Mouse (Mus musculus) kidney, postnatal 4 days (tissue): ENCODE data around the gene Asxl1.

Experiments
- DNase-seq, 2 experiments: peaks; one replicate each; pipeline ENCODE4 v3.0.0; 2021; ENCODE audit warnings: mixed read lengths in 2 of 2

The Asxl1 gene

DNA sequence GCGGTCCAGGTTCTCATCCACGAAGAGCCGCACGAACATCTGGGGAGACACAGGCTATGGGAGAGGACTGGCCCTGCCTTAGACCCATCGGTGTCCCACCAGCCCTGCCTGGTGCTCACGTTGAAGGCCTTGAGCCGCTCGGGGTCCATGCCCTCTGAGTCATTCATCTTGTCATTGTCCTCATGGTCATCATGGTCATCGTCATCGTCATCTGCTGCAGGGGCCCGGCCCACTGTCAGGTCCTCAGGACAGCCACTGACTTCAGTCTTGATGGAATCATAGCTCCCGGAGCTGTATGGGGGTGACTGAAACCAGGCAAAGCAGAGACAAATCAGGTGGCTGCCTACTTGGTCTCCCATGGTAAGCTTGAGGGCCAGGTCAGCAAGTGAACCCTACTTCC lies 72.2 kb downstream of the Asxl1 start:
- DNase-seq = no peak

DNA sequence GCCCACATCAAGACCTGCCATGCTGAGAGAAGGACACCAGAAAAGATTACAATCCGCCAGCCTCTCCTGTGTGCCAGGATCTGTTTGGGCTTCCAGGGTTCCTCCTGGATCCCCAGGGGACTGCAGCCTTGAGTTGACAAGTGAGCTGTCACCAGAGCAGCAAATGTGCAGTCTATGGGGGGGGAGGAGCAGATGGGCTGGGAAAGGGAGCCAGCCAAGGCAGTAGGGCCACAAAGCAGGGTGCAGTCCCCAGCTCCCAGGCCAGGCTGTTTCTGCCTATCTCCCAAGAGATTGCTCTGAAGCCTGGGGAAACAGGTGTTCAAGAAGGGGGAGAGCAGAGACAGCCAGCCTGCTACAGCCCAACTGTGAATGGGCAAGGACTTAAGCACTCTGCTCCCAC lies 72.8 kb downstream of the Asxl1 start:
- no peak for DNase-seq

DNA sequence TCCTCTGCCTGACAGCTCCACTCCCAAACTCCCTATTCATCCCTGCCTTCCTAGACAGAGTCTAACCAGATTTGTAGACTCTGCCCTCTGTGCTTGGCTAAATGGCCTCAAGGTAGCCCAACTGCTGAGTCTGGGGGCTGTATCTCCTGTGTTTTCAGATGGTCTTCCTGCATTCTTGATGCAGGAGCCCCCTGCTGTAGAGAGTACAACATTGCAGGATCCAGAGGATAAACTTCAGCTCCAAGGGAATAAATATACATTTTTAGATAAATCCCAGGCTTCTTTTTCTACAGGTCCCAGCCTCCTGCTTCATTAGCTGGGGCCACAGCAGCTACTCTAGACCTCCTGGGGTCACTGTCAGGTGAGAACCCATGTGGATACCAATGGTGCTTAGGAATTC lies 75.6 kb downstream of the Asxl1 start:
- DNase-seq = no peak

DNA sequence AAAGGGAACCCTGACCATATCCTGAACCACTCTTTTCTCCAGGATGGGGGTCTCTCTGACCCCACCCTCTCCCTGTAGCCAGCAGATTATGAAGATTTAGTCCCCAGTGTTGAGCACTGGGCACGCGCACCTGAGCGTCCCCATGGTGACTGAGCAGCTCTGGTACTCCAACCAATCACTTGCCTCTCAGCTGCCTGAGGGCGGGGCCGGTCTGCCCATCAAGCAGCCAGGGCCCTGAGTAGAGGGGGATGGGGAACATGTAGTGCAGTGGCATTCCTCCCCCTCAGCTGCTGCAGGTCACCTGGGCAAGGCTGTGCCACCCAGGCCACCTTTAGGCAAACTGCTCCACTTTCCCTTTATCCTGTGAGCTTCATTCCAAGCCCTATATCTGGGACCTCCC lies 76.4 kb downstream of the Asxl1 start:
- peak; percentile 46 to 68 for DNase-seq

DNA sequence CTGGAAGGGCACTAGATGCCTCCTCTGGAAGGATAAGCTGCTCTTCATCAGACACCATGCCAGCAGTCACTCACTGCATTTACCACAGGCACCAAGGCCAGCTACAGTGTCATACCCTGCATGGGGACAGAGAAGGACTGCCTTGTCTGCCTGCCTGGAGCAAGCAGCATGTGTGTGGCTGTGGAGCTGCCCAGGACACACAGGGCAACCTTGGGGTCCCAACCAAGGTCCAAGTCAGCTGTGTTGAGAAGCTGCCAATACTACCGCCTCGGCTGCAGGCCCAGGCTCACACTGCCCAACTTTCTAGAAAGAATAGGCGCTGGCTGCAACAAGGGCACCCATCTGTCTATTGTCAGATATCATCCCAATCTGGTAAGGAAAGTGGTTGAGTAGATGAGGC lies 77.5 kb downstream of the Asxl1 start:
- no peak for DNase-seq

DNA sequence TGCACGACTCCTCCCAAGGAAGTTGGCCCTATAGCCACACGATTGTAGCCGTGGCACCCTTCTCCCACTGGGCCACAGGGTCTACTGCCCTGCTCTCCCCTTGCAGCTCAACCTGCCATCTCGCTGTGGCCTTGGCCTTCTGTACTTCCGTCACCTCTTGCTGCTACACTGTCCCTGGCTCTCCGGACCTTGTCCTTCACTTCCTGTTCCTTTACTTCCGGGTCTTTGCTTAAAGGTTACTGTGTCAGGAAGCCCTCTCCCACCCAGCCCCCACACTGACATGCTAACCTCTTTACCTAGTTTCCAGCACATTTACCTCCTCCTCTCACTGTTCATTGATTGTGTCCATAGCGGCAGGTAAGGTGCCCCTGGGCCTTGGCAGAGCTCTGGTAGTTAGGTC lies 78.9 kb downstream of the Asxl1 start:
- DNase-seq = no peak

DNA sequence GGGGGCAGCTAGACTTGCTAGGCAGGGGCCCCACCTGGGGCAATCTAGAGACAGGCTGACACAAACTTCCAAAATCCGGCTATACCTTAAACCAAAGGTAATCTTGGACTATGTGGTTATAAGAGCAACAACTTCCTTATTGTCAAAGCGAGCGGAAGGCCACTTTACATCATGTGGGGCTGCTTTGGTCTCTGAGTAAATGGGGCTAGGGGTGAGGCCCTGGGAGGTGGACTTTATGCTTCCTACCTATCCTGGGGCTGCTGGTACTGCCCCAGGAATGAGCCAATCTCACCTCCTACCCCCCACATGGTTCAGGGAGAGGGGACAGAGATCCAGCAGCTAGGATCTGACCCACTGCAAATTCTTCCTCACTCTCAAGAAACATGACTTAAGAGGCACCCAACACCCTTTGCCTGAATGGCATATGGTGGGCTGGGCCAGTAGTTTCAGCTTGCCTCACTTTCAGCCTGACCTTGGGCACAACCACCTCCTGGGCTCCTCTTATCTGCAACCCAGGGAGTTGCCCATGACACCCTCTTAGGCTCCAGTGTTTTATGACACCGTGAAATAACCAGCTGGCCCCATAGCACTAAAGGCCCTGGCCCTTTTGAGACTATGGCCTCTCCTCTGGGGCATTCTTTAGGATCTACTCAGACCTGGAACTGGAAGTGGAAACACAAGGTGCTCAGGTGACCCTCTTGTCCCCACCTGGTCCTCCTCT lies 79.7 kb downstream of the Asxl1 start:
- no peak for DNase-seq

DNA sequence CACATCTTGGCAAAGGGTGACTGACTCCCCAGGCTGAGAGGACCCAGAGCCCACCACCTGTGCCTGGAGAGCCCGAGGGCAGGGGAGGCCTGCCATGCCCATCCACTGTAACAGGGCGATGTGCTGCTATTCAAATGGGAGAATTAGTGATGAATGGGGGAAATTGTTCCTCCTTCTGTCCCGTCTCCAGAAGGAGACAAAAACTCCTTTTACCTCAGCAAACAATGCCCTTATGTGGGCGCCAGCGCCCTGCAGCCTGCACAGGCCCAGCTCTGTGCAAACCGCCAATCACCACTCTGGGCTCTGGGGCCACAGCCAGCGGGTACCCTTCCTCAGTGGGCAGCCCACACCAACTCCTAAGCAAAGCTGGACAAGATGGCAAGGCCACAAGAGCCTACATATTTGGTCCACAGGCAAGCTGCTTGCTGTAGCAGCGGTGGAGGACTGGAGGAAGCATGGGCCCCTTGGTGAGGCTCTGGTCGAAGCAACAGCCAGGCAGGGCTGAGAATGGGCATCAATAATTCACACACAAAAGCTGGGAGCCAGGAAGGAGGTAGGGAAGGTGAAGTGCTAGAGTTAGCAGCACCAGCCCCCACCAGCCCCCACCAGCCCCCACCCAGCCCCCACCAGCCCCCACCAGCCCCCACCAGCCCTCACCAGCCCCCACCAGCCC lies 80.5 kb downstream of the Asxl1 start:
- DNase-seq = no peak

DNA sequence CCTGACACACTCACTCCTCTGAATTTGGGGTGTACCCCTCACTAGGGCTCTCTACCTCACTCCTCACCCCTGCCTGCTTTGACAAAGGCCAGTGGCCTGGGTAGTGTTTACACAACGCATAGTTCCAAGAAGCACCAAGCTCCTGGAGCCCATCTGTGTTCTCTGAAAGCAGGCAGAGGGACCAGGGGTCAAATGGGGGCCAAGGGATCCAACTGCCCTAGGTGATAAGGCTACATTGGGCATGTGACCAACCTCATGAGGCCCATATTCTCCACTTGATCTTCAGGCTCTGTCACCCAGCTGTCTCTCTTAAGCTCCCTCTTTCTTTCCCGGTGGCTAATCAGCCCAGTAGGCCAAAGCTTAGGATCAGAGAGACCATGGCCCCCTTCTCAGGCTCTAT lies 81.3 kb downstream of the Asxl1 start:
- no peak for DNase-seq

DNA sequence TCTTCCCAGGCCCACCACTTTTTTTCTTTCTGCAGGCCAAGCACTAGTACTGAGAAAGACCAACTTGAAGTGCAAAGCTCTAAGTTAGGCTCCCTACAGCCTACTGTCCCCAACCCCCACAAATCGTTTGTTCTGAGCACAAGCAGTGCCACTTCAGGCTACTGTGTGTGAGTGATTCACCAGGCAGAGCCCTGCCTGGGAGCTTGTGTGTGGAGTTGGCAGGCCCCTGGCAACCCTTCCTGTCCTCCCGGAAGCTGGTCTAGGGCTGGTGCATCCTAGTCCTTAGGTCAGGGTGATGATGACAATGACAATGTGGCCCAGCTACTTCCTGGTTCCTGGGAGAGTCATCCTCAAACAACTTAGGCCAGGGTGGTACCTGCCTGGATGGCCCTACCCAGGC lies 82.9 kb downstream of the Asxl1 start:
- DNase-seq = no peak

DNA sequence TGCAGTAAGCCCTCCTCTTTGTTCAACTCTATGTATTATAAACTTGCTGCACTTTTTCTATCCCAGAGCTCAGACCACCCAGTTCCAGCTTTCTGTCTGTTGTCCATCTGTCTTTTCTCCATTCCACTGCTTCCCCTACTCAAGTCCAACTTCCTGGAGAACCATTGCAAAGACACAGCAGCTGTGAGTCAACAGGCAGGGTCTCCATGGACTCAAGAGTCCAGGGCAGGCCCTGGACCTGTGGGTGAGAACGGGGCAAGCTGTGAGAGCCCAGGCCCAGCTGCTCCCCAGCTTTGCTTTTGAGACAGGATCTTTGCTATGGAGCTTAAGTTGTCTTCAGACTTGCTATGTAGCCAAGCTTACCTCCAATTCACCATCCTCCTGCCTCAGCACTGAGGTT lies 84.9 kb downstream of the Asxl1 start:
- no peak for DNase-seq

DNA sequence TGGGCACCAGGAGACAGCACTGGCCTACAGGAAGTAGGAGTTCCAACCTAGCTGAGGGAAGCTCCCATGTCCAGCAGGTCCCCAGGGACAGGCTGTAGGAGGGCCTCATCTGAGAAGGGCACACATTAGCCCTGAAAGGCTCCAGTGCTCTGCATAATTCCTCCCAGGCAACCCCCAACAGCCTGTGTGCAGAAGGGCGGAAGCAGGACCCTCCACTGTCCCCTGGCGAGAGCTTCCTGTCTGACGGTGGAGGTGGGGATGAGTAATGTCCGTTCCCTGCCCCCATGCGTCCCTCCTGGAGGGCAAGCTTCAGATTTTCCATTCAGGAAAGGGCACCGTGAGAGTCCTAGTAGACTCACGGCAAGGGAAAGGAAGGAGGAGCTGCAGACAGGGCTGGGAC lies 86.9 kb downstream of the Asxl1 start:
- peak; percentile 52 to 71 for DNase-seq

DNA sequence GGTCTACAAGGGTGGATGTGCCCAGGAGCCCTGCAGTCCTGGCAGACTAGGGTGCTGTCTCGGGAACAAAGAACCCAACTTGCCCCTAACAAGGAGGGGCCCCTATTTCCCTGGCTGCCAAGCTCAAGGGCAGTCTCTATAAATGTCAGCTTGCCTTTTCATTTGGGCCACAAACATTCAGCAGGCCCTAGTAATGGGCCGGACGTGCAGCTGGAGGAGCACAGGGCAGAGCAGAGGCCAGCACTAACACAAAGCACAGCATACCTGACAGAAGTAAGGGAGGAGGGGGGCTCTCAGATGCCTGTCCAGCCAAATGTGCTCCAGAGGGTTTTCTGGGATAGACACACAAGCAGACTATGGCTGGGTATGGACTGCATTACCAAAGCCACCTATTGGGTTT lies 88.2 kb downstream of the Asxl1 start:
- DNase-seq = no peak

DNA sequence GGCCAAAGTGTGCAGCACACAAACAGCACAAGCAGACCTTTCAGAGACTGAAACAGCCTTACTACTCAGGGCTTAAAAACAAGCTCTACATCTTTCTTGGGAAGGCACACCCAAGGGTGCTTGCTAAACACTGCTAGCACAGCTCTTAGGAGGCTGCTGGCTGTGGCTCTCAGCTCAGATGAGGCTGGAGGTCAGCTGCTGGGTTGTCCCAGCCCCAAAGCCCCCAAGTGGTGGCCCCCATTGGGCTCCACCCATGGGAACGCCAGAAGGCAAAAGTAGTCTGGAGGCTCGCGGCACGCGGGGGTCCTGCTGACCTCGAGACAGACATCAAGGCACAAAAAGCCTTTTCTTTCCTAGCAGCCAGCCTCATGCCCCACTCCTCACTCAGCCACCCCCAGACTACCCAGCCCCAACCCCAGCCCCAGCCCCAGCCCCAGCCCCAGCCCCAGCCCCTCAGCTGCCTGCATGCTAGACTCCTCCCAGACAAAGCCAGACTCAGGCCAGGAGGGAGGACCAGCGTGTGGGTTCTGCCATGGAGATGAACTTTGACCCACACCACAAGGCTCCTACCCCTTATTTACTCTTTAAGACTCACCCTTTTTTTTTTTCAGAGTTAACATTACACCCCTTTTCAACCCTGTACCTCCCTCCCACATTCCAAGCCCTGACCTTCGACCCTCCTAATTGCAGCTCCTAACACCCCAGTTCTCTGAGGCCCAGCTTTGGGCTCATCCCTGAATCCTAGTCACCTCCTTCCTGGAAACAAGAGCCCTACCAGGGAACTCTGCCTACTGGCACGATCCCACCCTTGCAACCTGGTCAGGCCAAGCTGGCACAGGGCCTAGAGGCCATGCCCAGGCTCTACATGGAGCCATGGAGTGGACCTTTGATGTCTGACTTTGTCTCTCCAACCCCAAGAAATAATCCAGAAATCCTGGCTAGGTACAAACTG lies 89.5 kb downstream of the Asxl1 start:
- DNase-seq = peak in 1 of 2 experiments; percentile 58

DNA sequence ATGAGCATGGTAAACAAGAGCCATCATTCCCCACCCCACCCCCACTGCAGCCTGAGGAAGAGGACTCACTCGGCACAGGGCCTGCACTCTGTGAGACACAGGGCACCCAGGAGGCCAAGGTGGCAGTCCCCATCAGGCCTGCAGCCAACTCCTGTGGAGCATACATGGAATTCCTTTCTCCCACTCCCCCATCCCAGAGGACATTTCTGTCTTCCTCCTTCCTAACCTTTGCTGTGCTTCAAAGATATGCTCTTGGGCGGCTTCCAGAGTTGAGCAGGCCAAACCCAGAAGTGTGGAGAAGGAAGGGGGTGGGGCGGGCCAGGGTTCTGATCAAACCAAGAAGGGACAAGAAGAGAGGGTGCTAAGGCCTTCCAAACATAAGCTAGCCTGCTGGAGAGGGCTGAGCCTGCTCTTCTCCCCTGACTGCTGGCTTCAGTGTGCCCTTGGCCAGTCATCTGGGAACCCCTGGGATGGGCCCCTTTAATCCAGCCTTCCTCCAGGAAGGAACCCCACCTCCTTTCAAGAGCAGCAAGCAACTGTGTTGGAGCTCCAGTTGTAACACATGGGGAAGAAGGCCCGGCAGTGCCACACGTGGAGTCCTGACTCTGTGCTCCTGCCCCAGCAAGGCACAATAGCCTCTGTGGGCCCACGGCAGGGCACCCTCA lies 91.1 kb downstream of the Asxl1 start:
- peak; percentile 85 to 92 for DNase-seq

DNA sequence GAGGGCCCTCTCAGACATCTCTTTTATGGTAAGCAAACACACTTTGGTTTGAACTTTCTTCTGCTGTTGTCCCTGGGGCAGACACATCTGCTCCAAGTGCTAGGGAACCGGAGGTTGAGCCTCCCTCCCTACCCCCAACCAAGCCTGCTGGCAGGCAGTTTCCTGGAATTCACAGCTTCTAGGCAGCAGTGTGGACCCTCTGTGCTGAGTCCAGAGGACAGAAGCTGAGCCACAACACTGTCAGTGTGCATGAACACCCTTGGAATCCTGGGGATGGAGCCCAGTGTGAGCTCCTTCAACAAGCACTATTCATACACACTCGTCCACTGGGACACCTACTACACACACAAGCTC lies 91.7 kb downstream of the Asxl1 start:
- peak; percentile 54 to 70 for DNase-seq

DNA sequence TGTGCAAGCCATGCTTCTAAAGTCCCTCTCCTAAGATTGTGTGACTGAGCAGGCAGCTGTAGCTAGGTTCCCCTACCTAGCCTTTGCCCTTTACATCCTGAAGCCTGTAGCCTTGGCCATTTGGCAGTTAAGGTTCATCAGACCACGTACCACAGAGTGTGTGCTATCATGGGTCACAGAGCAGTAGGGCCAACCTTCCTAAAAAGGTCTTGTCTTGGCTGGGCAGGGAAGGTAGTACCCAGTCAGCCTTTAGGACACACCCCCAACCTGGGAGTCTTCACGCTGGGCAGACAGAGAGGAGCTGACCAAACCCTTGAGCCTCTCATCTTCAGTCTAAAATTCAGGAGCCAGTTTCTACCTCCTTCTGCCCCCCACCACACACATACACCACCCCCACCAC lies 95.1 kb downstream of the Asxl1 start:
- DNase-seq = no peak

DNA sequence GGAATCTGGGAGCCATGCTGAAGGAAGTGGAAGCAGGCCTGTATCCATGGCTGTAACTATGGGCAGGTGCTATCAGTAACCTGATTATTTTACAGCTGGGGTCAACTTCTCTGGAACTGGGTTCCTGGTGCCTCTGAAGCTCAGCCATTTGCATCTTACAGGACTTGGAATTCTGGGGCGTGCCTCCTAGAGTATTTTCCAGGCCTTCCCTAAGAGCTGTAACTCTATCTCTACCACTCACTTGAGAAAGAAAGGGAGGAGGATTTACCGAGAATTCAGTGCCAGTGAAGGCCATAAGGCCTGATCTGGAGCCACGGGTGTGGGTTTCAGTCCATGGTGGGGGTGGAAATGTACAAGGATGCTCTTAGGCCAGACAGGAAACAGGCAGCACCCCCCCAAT lies 95.6 kb downstream of the Asxl1 start:
- DNase-seq = no peak

DNA sequence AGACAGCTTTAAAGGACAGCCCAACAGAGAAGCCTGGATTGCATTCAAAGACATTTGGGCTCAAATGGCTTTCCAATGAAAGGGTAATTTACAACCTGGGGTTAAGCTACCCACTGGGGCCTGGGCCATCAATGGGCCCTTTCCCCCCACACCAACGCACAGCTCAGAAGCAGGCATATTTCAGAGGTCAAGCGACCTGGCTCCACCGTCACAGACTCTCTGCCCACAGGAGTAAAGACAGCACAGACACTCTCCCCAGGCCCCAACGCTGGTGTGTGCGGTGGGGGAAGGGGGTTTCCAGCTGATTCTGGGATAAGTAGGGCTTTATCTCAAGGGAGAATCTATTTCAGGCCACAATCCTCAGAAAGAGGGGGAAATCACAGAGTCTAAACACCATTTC lies 97.1 kb downstream of the Asxl1 start:
- no peak for DNase-seq

DNA sequence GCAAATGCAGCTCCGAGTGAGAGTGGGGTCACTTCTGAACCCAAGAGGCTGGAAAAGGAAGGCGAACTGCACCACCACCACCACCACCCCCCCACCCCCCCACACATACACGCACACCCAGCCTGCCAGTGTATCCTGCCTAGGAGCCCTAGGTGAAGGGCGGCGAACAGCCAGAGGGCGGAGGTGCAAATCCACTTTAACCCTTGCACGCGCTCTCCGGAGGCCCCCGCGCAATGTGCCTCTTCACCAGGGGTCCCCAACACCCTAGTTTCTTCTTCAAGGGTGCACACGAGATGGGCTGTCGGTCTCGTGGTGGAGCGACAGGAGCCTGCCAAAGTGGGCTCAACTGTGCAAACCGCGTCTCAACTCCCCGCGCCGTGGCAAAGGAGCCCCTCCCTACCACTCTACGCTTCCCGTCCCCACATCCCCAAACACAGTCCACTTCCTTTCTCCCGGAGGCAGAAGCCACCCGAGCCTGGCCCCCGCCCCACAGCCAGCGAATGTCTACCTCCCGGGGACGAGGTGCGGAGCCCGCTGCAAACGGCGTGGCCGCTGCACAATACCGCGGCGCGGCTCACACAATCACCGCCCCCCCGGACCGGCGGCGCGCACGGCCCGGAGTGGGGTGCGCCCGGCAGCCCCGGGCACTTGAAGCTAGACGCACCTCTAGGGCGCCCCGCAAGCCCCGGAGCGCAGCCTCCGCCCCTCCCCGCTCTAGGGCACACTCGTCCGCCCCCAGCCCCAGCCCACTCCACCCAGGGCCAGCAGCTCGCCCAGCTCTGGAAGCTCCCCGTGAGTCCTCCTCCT lies 98.0 kb downstream of the Asxl1 start:
- DNase-seq = peak; percentile 66 to 73

DNA sequence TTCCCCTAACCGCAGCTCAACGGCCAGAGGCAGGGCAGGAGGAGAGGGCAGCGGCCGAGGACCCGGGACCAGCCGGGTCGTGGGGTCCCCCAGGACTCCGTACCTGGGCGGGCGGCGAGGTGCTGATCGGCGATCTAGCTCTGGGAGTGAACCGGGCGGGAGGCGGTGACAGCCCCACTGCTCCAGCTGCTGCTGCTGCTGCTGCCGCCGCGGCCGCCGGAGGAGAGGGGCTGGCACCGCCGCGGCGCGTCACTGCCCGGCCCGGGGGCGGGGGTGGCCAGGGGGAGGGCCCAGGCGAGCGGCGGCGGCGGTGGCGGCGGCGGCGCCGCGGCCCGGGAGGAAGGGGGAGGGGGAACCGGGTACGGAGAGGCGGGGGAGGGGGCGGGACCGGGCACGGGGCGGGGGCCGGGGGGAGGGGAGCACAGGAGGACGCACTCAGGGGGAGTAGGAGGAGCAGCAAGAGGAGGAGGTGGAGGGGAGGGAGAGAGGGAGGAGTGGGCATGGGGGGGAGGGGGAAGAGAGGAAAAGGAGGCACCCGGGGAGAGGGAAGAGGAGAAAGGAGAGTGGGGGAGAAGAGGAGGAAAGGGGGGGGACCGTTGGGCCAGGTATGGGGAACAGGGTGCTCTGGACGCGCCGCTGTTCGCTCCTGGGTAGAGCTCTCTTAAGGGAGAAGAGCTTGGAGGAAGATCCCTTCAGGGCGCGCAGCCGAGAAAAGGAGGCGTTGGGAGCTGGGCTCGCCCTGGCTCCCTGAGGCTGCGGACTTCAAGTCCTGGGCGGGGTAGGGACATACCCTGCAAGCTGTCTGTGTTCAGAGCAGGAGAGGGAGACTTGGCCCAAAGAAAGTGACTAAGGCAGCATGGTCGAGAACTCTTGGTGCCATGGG lies 98.9 kb downstream of the Asxl1 start:
- peak; percentile 80 to 87 for DNase-seq
